Comparison of ENCODE assay signal across 8 mouse cellular contexts in the genomic region with DNA sequence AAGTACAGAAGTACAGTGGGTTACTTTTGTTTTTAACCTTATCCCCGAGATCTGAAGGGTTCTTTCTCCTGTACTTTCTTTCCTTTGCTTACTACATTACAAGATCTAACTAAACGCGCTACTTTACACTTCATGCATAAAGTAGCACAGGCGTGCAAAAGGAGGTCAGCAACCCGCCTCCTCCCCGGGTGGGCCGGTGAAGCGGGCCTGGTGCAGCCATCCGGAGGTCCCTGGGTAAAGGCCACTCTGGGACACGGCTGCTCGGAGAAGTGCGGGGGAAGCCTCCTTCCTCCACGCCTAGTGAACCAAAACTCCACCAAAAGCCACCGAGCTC. TPM values are rescaled to one million over a fixed set of nuclear protein-coding genes. Genes with fewer than 3 reads are reported as not detected.
DNase-seq lines count a peak whose midpoint lies in the region; ATAC-seq and TF ChIP-seq lines count a peak whose summit lies in the region.

No protein-coding gene starts in this region.

- H3K27me3 ChIP-seq in kidney, embryonic 15.5 days, result no peaks in the 10 kb centered on the region
- no peaks in the 10 kb centered on the region for H3K27me3 ChIP-seq in hindbrain, embryonic 15.5 days
- H3K27me3 ChIP-seq in midbrain, embryonic 15.5 days (replicated peaks), result no peaks in the 10 kb centered on the region

- H3K9me3 ChIP-seq in kidney, embryonic 15.5 days (replicated peaks), result no peaks in the 10 kb centered on the region
- H3K9me3 ChIP-seq in hindbrain, embryonic 15.5 days, result no peaks in the 10 kb centered on the region
- no peaks in the 10 kb centered on the region for H3K9me3 ChIP-seq in midbrain, embryonic 15.5 days

- no peak for DNase-seq in kidney, postnatal 10 days
- DNase-seq in frontal cortex, postnatal 14 days (ENCODE audit: low spot score in 2 of 2), result no peak
- DNase-seq in kidney, postnatal 4 days, result no peak
- no peak for DNase-seq in retina, embryonic 14.5 days (ENCODE audit: low spot score)

- TF ChIP-seq POLR2A in bone marrow macrophage, adult 2 months (IDR thresholded peaks at IDR 0.05; ENCODE audit: borderline replicate concordance, low read depth, low read length), result no peak

- TF ChIP-seq CTCF in bone marrow macrophage, adult 2 months (IDR thresholded peaks at IDR 0.05; ENCODE audit: low read depth, low read length), result no peak

- peak overlapping the region; percentile 69 for H3K4me2 ChIP-seq in kidney, embryonic 15.5 days
- peak overlapping the region; percentile 61 for H3K4me2 ChIP-seq in hindbrain, embryonic 15.5 days
- peak overlapping the region; percentile 86 for H3K4me2 ChIP-seq in midbrain, embryonic 15.5 days

- peaks cover 11% of the 10 kb centered on the region for H3K4me1 ChIP-seq in kidney, embryonic 15.5 days
- H3K4me1 ChIP-seq in bone marrow macrophage, adult 2 months (ENCODE audit: control insufficient read depth, insufficient read depth, low read length), result peaks cover 4% of the 10 kb centered on the region; the same call in 1 of the 2 replicates
- peaks cover 21% of the 10 kb centered on the region for H3K4me1 ChIP-seq in hindbrain, embryonic 15.5 days (replicated peaks)
- peaks cover 16% of the 10 kb centered on the region for H3K4me1 ChIP-seq in midbrain, embryonic 15.5 days

- H3K4me3 ChIP-seq in kidney, embryonic 15.5 days (replicated peaks), result peak overlapping the region; percentile 93
- H3K4me3 ChIP-seq in bone marrow macrophage, adult 2 months (ENCODE audit: insufficient read depth, low read length), result peak overlapping the region; percentile 69
- H3K4me3 ChIP-seq in hindbrain, embryonic 15.5 days, result peak overlapping the region; percentile 69
- H3K4me3 ChIP-seq in midbrain, embryonic 15.5 days, result peak overlapping the region; percentile 94

- WGBS in kidney, embryonic 15.5 days, result under 1% methylated on average over 14 of the region's 14 CpGs
- 1% methylated on average over 14 of the region's 14 CpGs for WGBS in hindbrain, embryonic 15.5 days
- WGBS in midbrain, embryonic 15.5 days, result under 1% methylated on average over 14 of the region's 14 CpGs

- no peaks in the 10 kb centered on the region for H3K36me3 ChIP-seq in kidney, embryonic 15.5 days
- no peaks in the 10 kb centered on the region for H3K36me3 ChIP-seq in hindbrain, embryonic 15.5 days
- no peaks in the 10 kb centered on the region for H3K36me3 ChIP-seq in midbrain, embryonic 15.5 days (replicated peaks)

- peak overlapping the region; percentile 99 for H3K27ac ChIP-seq in kidney, embryonic 15.5 days
- peak overlapping the region; percentile 63 for H3K27ac ChIP-seq in bone marrow macrophage, adult 2 months (ENCODE audit: insufficient read depth, low read depth, low read length)
- H3K27ac ChIP-seq in hindbrain, embryonic 15.5 days (replicated peaks), result peak overlapping the region; percentile 94
- peak overlapping the region; percentile 96 for H3K27ac ChIP-seq in midbrain, embryonic 15.5 days

- no peak for ATAC-seq in kidney, embryonic 15.5 days (replicated peaks; ENCODE audit: low FRiP score)
- ATAC-seq in hindbrain, embryonic 15.5 days (ENCODE audit: low FRiP score, low read depth), result peak; percentile 80
- no peak for ATAC-seq in midbrain, embryonic 15.5 days (replicated peaks)

- peak overlapping the region; percentile 93 for H3K9ac ChIP-seq in kidney, embryonic 15.5 days
- H3K9ac ChIP-seq in hindbrain, embryonic 15.5 days, result peak overlapping the region; percentile 76
- peak overlapping the region; percentile 87 for H3K9ac ChIP-seq in midbrain, embryonic 15.5 days

RNA-seq across cellular contexts. Expression of a gene that starts 0.3 kb away (rescaled TPM):
- polyA plus RNA-seq in kidney, embryonic 15.5 days (2015; fragmentation: Nextera tagmentation; extraction: Ambion mirVana), result 5.6 and 7.1 TPM in 2 replicates
- 4.8 and 7.2 TPM in 2 replicates for polyA plus RNA-seq in bone marrow macrophage, adult 2 months (2012; ENCODE audit: insufficient read depth, insufficient read length, missing spikeins)
- 4.2 and 4.3 TPM in 2 replicates for polyA plus RNA-seq in hindbrain, embryonic 15.5 days (2015; fragmentation: Nextera tagmentation; extraction: Ambion mirVana)
- 3.9 and 4.1 TPM in 2 replicates for polyA plus RNA-seq in midbrain, embryonic 15.5 days (2015; fragmentation: Nextera tagmentation; extraction: Ambion mirVana)

RNA-seq across cellular contexts. Expression of a gene that starts 34.3 kb away (rescaled TPM):
- 0.32 and 0.36 TPM in 2 replicates for polyA plus RNA-seq in kidney, embryonic 15.5 days (2015; fragmentation: Nextera tagmentation; extraction: Ambion mirVana)
- polyA plus RNA-seq in bone marrow macrophage, adult 2 months (2012; ENCODE audit: insufficient read depth, insufficient read length, missing spikeins), result not detected in 2 replicates
- polyA plus RNA-seq in hindbrain, embryonic 15.5 days (2015; fragmentation: Nextera tagmentation; extraction: Ambion mirVana), result 2.5 and 3.1 TPM in 2 replicates
- polyA plus RNA-seq in midbrain, embryonic 15.5 days (2015; fragmentation: Nextera tagmentation; extraction: Ambion mirVana), result 2.1 and 2.4 TPM in 2 replicates
